Mouse (Mus musculus) ES-E14 (cell line): Measurements from ENCODE around the gene Sfn. TPM values are rescaled to one million over a fixed set of nuclear protein-coding genes. Genes with fewer than 3 reads are reported as not detected.
A peak's percentile ranks its signal among the peaks of the same experiment; 100 is the strongest.
"Not testable (repeated sequence)": the region's sequence is repeated elsewhere in the genome, so short reads cannot be mapped to it uniquely, and the experiment has no call there.

Experiments used
- DNase-seq: peaks from one replicate; pipeline ENCODE4 v3.0.0-alpha.2; 2013; ENCODE audit warnings: low read depth, low spot score
- H3K27ac ChIP-seq: 2 replicates; pipeline ENCODE4 v1.5.1; 2012; ENCODE audit warnings: low read depth, mild to moderate bottlenecking, low read length, moderate library complexity, mixed read lengths; ENCODE audit not compliant: poor library complexity, insufficient read depth, severe bottlenecking
- H3K36me3 ChIP-seq: 2 replicates; pipeline ENCODE4 v1.6.1; 2012; ENCODE audit warnings: mild to moderate bottlenecking, low read length, moderate library complexity, mixed read lengths; ENCODE audit not compliant: control insufficient read depth, poor library complexity, insufficient read depth, severe bottlenecking
- H3K4me1 ChIP-seq, 2 experiments: fragments of 150-350 bp in 1 of 2; sonication (generic) in 1 of 2; 2 replicates each; pipeline ENCODE4 v1.6.1; 2012; ENCODE audit warnings: low read length in 2 of 2, mild to moderate bottlenecking in 1 of 2, mixed read lengths in 1 of 2; ENCODE audit not compliant: control insufficient read depth in 2 of 2, insufficient read depth in 2 of 2, poor library complexity in 1 of 2
- H3K4me3 ChIP-seq, 2 experiments: fragments of 150-350 bp in 1 of 2; sonication (generic) in 1 of 2; 2 replicates each; pipeline ENCODE4 v1.5.1; 2012; ENCODE audit warnings: low read length in 2 of 2, low read depth in 1 of 2, mild to moderate bottlenecking in 1 of 2, mixed read lengths in 1 of 2; ENCODE audit not compliant: insufficient read depth in 1 of 2, poor library complexity in 1 of 2, severe bottlenecking in 1 of 2
- H3K9ac ChIP-seq: 2 replicates; pipeline ENCODE4 v1.6.1; 2012; ENCODE audit warnings: low read depth, mild to moderate bottlenecking, low read length, mixed read lengths; ENCODE audit not compliant: poor library complexity, insufficient read depth, severe bottlenecking
- H3K9me3 ChIP-seq: fragments of 150-350 bp; sonication (generic); 2 replicates; pipeline ENCODE4 v1.6.1; 2012; ENCODE audit warnings: low read depth, mild to moderate bottlenecking, low read length; ENCODE audit not compliant: control insufficient read depth, insufficient read depth
- CHD2 ChIP-seq: IDR thresholded peaks from 2 replicates; pipeline ENCODE4 v1.6.1; 2014; ENCODE audit warnings: mild to moderate bottlenecking, low read depth, low read length, inconsistent platforms
- HCFC1 ChIP-seq: IDR thresholded peaks from 2 replicates; pipeline ENCODE4 v1.6.1; 2012; ENCODE audit warnings: low read length, inconsistent platforms, borderline replicate concordance; ENCODE audit not compliant: insufficient read depth
- MAFK ChIP-seq: IDR thresholded peaks from 2 replicates; pipeline ENCODE4 v1.6.1; 2014; ENCODE audit warnings: mild to moderate bottlenecking, low read depth, low read length, inconsistent platforms; ENCODE audit not compliant: insufficient read depth
- ZC3H11A ChIP-seq: IDR thresholded peaks from 2 replicates; pipeline ENCODE4 v1.6.1; 2012; ENCODE audit warnings: low read depth, mild to moderate bottlenecking, inconsistent platforms, low read length, borderline replicate concordance
- ZNF384 ChIP-seq: IDR thresholded peaks from 2 replicates; pipeline ENCODE4 v1.6.1; 2012; ENCODE audit warnings: low read depth, low read length, inconsistent platforms
- in situ Hi-C, 2 experiments: fragments of 600-800 bp; cut with MboI; formaldehyde crosslinking; loops; one replicate each; pipeline ENCODE4 v1.15.1; 2025; ENCODE audit warnings: low sequenced_read_pairs in 2 of 2, inconsistent platforms in 1 of 2; ENCODE audit not compliant: unreplicated experiment in 2 of 2
- total RNA-seq: library from RNA; depleted of rRNA; stranded (reverse); fragments of 300-350 nt; gene quantifications from 2 replicates; pipeline ENCODE4 v1.2.3, GENCODE M21; 2012; rRNA removed

Sfn gene
- 35.8 and 46.6 TPM in 2 replicates for total RNA-seq

DNA sequence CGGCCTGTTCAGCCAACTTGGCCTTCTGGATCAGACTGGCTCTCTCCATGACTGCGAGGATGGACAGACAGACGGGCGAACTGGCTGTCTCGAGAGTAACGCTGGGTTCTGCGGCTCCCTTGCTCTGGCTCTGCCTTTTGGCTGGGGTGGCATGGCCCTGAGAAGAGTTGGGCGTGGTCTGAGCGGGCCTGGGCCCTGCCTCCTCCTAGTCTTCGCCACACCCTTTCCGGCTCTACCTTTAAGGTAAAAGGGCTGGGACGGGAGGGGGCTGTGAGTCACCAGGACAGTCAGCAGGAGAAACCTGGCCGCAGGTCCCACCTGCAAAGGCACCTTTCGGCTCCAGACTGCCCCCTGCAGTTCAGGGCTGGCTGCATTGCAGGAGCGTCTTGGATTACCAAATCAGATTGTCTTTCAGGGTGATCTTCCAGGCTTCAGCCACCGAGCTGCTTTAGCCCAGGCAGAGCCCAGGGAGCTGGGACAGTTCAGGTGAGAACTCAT lies at the start of gene Sfn:
TSS of gene Sfn (minus strand) at position 448 of the 498 bp plus-strand sequence.
- H3K36me3 ChIP-seq: peaks cover 14% of the 10 kb centered on the region; the same call in 1 of the 2 replicates
- in situ Hi-C loops: no loop called here
- TF ChIP-seq MAFK (no peak), HCFC1 (no peak), ZNF384 (no peak), ZC3H11A (no peak)
- H3K4me1 ChIP-seq: peaks cover 8 to 46% of the 10 kb centered on the region in 2 experiments; a peak in 3 of 4 replicates
- peak; percentile 77 for DNase-seq
- peak within 1 kb of the TSS; percentile 54 to 62 for H3K4me3 ChIP-seq
- H3K27ac ChIP-seq: peak within 1 kb of the TSS; percentile 17; the same call in 1 of the 2 replicates
- H3K9ac ChIP-seq: peak within 1 kb of the TSS; percentile 61; the same call in 1 of the 2 replicates
- H3K9me3 ChIP-seq: no peaks in the 10 kb centered on the region

DNA sequence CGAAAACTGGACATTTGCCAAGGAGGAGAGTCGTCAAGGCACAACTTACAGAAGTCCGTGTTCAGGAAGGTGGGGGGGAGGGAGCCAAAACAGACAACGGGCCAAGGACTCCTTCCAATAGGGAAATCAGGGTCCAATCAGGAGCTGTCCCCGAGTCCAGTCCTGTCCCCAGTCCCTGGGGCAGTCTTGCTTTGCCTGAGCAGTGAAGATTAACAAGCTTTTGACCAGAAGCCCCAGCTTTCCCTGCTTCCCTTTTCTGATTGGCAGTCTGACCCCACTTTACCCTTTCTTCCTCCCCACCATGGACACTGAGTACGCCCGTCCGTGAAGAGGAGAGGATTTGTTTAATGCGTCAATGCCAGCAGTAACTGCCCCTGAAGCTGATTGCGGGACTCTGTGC lies 49.5 kb upstream of the Sfn start:
- H3K9me3 ChIP-seq: no peaks in the 10 kb centered on the region
- in situ Hi-C loops: no loop called here
- no peaks in the 10 kb centered on the region for H3K36me3 ChIP-seq
- no peak overlapping the region; the same call in 1 of the 2 replicates for H3K9ac ChIP-seq
- peaks cover 4 to 11% of the 10 kb centered on the region in 2 experiments; a peak in 1 of 4 replicates for H3K4me1 ChIP-seq
- TF ChIP-seq ZC3H11A: no peak
- TF ChIP-seq CHD2: no peak
- TF ChIP-seq MAFK: no peak
- TF ChIP-seq HCFC1: no peak
- TF ChIP-seq ZNF384: no peak
- no peak overlapping the region for H3K4me3 ChIP-seq
- H3K27ac ChIP-seq: no peak overlapping the region
- no peak for DNase-seq

DNA sequence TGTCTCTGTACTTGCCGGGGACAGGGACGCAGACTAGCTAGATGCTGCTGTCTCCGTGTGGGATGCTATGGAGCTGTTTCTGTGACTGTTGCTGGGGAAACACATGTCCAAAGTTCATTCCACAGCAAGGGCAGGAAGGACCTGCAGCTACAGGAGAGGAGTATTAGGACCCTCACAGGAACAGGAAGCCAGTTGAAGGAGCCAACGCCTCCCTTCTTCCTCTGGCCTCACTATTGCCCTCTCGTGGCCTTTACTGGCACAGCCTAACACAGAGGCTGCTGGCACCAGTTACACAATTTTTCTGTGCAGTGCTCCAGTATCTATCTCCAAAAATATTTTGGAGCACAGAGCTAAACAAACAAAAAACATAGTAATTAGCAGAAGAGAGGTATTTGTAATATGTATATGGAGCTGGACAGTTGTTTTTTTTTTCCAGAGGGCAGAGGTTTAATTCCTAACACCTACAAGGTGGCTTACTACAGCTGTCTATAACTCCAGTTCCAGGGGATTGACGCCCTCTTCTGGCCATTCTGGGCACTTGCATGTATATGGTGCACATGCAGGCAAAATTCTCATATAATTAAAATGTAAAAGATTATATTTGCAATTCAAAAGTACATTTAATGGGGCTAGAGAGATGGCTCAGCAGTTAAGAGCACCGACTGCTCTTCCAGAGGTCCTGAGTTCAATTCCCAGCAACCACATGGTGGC lies 48.2 kb upstream of the Sfn start, which contains the start of gene Zdhhc18:
TSS of gene Zdhhc18 (minus strand) at position 166 of the 711 bp plus-strand sequence.
- DNase-seq: peak; percentile 90
- no peak within 1 kb of the TSS for H3K27ac ChIP-seq
- no peaks in the 10 kb centered on the region for H3K9me3 ChIP-seq
- peak within 1 kb of the TSS; percentile 34 to 53 for H3K4me3 ChIP-seq
- TF ChIP-seq ZC3H11A (0 out of 2 replicates have a peak, but pooled peaks have one; percentile 8), CHD2 (no peak), MAFK (no peak)
- no peaks in the 10 kb centered on the region for H3K36me3 ChIP-seq
- peak within 1 kb of the TSS; percentile 71; the same call in 1 of the 2 replicates for H3K9ac ChIP-seq
- peaks cover 4 to 9% of the 10 kb centered on the region in 2 experiments; a peak in 1 of 4 replicates for H3K4me1 ChIP-seq
- in situ Hi-C loops: no loop called here

DNA sequence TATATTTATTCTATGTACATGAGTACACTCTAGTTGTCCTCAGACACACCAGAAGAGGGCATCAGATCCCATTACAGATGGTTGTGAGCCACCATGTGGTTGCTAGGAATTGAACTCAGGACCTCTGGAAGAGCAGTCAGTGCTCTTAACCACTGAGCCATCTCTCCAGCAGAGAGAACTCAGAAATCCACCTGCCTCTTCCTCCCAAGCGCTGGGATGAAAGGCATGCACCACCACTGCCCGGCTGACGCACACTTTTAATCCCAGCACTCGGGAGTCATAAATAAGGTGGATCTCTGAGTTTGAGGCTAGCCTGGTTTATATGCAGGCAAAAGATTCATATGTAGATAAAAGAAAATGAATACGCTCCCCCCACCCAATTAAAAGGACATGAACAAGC lies 47.5 kb upstream of the Sfn start:
- H3K36me3 ChIP-seq, H3K4me1 ChIP-seq, DNase-seq, H3K9me3 ChIP-seq, H3K27ac ChIP-seq, in situ Hi-C loops, H3K9ac ChIP-seq: not testable (repeated sequence)
- peak overlapping the region in 1 of 2 experiments; percentile 53; a peak in 1 of 4 replicates for H3K4me3 ChIP-seq
